Mouse (Mus musculus) limb, embryonic 11.5 days (tissue): Measurements from ENCODE around the gene Slc38a3. TPM values are rescaled to one million over a fixed set of nuclear protein-coding genes. Genes with fewer than 3 reads are reported as not detected.
A peak's percentile ranks its signal among the peaks of the same experiment; 100 is the strongest.

ENCODE experiments used
- ATAC-seq: fragments of 200-750 bp; cut with Nextera tagmentation; 2 replicates; pipeline ENCODE4 v1.8.0; 2017; ENCODE audit warnings: low read depth; ENCODE audit not compliant: insufficient number of reproducible peaks, low FRiP score, low TSS enrichment
- DNase-seq: peaks from one replicate; pipeline ENCODE4 v3.0.0-alpha.2; 2015; ENCODE audit warnings: low spot score
- H3K27ac ChIP-seq: fragments of 300-500 bp; sonication (generic); replicated peaks from 2 replicates; pipeline ENCODE4 v1.5.1; 2014; ENCODE audit warnings: low read depth, mild to moderate bottlenecking, low read length
- H3K27me3 ChIP-seq: fragments of 300-500 bp; sonication (generic); 2 replicates; pipeline ENCODE4 v1.6.1; 2014; ENCODE audit warnings: mild to moderate bottlenecking, low read length, mixed read lengths; ENCODE audit not compliant: control insufficient read depth, insufficient read depth
- H3K36me3 ChIP-seq: fragments of 300-500 bp; sonication (generic); 2 replicates; pipeline ENCODE4 v1.6.1; 2014; ENCODE audit warnings: mild to moderate bottlenecking, low read length, moderate library complexity, mixed read lengths; ENCODE audit not compliant: control insufficient read depth, insufficient read depth
- H3K4me1 ChIP-seq: fragments of 300-500 bp; sonication (generic); 2 replicates; pipeline ENCODE4 v1.6.1; 2014; ENCODE audit warnings: low read length, mixed read lengths; ENCODE audit not compliant: control insufficient read depth, insufficient read depth
- H3K4me2 ChIP-seq: fragments of 300-500 bp; sonication (generic); 2 replicates; pipeline ENCODE4 v1.6.1; 2014; ENCODE audit warnings: low read depth, mild to moderate bottlenecking, moderate library complexity; ENCODE audit not compliant: severe bottlenecking
- H3K4me3 ChIP-seq: fragments of 300-500 bp; sonication (generic); 2 replicates; pipeline ENCODE4 v1.5.1; 2014; ENCODE audit warnings: low read depth, low read length
- H3K9ac ChIP-seq: fragments of 300-500 bp; sonication (generic); 2 replicates; pipeline ENCODE4 v1.6.1; 2014; ENCODE audit warnings: mild to moderate bottlenecking, low read length
- H3K9me3 ChIP-seq: fragments of 300-500 bp; sonication (generic); 2 replicates; pipeline ENCODE4 v1.6.1; 2016; ENCODE audit warnings: low read length; ENCODE audit not compliant: control insufficient read depth
- WGBS: fragments of 180-500 bp; shearing (Covaris S2); extraction: QIAGEN DNeasy Blood & Tissue Kit; methylation state at CpG from one replicate; pipeline ENCODE4 v1.1.7; 2014; 5-methylcytosine and 5-hydroxymethylcytosine counted together
- polyA plus RNA-seq: library from polyadenylated mRNA; unstranded; fragments of >200 nt; fragmentation: Nextera tagmentation; extraction: Ambion mirVana; gene quantifications from 2 replicates; pipeline ENCODE4 v1.2.1, GENCODE M21; 2014

Slc38a3 gene
- polyA plus RNA-seq, 1 experiment from 2014 or later, result 3.4 TPM

DNA sequence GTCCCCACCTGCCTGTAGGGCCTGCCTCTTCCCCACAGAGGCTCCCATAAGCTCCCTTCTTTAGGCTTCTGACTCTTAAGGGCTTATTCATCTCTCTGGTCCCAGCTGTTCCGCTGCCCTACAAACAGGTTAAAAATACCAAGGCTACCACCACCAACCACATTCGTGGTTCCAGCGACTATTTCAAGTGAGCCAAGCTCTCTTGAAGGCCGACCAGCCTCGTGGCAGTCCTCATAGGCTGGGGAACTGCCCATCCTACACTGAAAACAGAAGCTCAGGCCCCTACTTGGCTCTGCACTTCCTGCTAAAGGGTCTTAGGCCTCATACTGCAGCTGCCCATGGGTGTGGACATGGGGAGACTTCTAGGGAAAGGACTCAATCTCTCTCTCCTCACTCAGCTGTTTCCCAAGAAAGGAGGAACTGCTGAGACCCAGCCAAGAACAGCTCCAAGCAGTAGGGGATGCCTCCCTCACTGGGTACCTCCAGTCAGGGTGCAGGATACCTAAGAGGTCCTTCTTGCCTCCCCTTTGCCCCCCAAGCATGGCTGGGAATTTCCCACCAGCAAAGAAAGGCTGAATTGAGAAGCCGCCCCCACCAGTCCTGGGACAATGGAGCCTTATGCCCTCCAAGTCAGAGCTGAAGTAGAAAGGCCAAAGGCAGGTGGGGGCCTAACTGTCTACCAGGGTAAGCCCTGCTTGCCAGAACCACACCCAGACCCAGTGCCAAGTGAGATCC is 57.7 kb downstream of the Slc38a3 start:
- Histone ChIP-seq H3K27ac (peak overlapping the region; percentile 84), H3K4me3 (no peak overlapping the region), H3K36me3 (peaks cover 17% of the 10 kb centered on the region), H3K9me3 (no peaks in the 10 kb centered on the region), H3K4me2 (peak overlapping the region; percentile 67; the same call in 1 of the 2 replicates), H3K4me1 (peaks cover 51% of the 10 kb centered on the region), H3K9ac (peak overlapping the region; percentile 60), H3K27me3 (no peaks in the 10 kb centered on the region)
- 77% methylated on average over 6 of the region's 6 CpGs for WGBS
- DNase-seq (no peak), ATAC-seq (peak; percentile 2; the same call in 1 of the 2 replicates)

- ATAC-seq (no peak), DNase-seq (no peak)
- WGBS, result 67% methylated on average over 4 of the region's 4 CpGs
Observed at GRCm38 (mm10) chr9:107609433-107609830, 59.9 kb downstream of the Slc38a3 start.

DNA sequence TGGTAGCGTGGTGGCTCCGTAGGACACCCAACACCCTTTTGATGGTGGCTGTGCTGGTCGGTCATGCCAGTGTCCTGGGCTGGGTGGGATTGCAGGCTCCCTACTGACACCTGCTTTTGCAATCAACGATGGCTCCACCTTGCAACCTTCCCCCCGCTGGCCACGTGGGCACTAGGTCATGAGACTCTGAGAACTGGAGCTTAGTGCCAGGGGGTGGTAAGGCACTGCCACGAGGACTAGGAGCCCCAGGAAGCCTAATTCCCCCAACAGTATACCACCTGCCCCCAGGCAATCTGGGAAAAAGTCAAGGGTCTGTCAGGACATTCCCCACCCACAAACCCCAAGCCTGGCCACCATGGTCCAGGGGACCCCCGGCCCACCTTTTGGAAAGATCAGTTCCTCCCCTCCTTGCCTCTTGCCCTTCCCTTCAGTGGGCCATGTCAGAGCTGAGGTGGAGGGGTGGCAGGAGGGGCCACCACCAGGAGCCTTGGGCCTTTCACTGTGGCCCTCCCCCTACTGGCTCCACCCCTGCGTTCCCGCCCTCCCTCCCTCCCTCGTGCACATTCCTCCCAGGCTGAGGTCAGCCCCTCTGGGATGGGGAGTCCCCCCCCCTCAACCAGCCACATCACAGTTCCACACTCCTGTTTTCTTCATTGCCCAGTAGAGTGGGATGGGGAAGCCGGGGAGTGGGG is 60.4 kb downstream of the Slc38a3 start, which contains the start of gene Sema3b:
TSS of gene Sema3b (minus strand) at position 489 of the 692 bp plus-strand sequence.
- DNase-seq (peak; percentile 50), ATAC-seq (no peak)
- WGBS, result 34% methylated on average over 12 of the region's 12 CpGs
- no peaks in the 10 kb centered on the region for H3K27me3 ChIP-seq
- H3K9ac ChIP-seq, result 0 out of 2 replicates have a peak within 1 kb of the TSS, but pooled peaks have one; percentile 22
- no peaks in the 10 kb centered on the region for H3K36me3 ChIP-seq
- H3K4me1 ChIP-seq, result peaks cover 78% of the 10 kb centered on the region
- peak within 1 kb of the TSS; percentile 22; the same call in 1 of the 2 replicates for H3K4me2 ChIP-seq
- H3K9me3 ChIP-seq, result no peaks in the 10 kb centered on the region
- peak within 1 kb of the TSS; percentile 56; the same call in 1 of the 2 replicates for H3K27ac ChIP-seq
- no peak within 1 kb of the TSS for H3K4me3 ChIP-seq

More at GRCm38 (mm10) chr9:107609433-107609830, 59.9 kb downstream of the Slc38a3 start:
- Histone ChIP-seq H3K4me3 (no peak overlapping the region), H3K4me2 (no peak overlapping the region), H3K27me3 (no peaks in the 10 kb centered on the region), H3K9me3 (no peaks in the 10 kb centered on the region), H3K4me1 (peaks cover 73% of the 10 kb centered on the region), H3K9ac (no peak overlapping the region), H3K27ac (peak overlapping the region; percentile 56; the same call in 1 of the 2 replicates), H3K36me3 (peaks cover 3% of the 10 kb centered on the region)

GRCm38 (mm10) chr9:107607653-107608245 is 61.6 kb downstream of the Slc38a3 start:
- no peak overlapping the region for H3K4me3 ChIP-seq
- peaks cover 74% of the 10 kb centered on the region for H3K4me1 ChIP-seq
- H3K27me3 ChIP-seq, result no peaks in the 10 kb centered on the region
- WGBS, result 50% methylated on average over 9 of the region's 9 CpGs
- H3K9me3 ChIP-seq, result no peaks in the 10 kb centered on the region
- H3K36me3 ChIP-seq, result no peaks in the 10 kb centered on the region
- DNase-seq, result no peak
- no peak for ATAC-seq
- H3K27ac ChIP-seq, result 0 out of 2 replicates have a peak overlapping the region, but pooled peaks have one; percentile 31
- 0 out of 2 replicates have a peak overlapping the region, but pooled peaks have one; percentile 1 for H3K4me2 ChIP-seq
- H3K9ac ChIP-seq, result no peak overlapping the region

DNA sequence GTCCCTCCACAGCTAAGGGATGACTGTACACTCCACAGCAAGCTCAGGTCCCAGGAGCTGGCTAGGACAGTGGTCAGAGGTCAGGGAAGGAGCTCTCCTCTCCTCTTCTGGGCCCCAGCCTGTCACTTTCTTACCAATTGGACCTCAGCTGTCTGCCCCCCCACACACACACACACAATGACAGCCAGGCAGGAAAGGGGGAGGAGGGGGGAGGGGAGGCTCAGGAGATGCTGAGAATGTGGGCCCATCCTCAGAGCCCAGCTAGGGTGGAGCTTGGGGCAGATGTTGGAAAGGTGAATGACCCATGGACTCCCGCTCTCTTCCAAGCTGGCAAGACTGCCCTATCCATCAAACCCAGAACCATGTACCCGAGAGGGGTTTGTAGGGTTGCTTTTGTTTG is 62.3 kb downstream of the Slc38a3 start:
- H3K27ac ChIP-seq, result peak overlapping the region; percentile 72
- peak overlapping the region; percentile 22 for H3K4me3 ChIP-seq

DNA sequence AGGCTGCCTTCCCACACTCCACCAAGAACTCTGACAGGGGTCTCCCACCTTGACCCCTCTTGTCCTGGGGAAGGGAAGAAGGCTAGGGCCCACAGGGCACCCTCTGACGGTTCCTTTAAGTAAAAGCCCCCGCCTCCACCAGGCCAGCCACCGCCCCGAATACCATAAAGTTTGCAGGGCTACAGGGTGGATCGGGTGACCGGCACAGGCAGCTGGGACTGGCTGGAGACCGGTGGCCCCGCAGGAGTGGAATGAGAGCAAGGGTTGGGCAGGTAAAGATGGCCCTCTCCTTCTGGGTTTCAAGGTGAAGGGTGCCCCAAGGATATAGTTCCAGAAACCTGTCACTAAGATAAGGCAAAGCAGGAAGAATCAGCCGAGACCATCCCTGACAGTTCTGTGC is 62.7 kb downstream of the Slc38a3 start:
- peak overlapping the region; percentile 22 for H3K4me3 ChIP-seq
- ATAC-seq, result no peak
- 4% methylated on average over 9 of the region's 9 CpGs for WGBS
- H3K27me3 ChIP-seq, result no peaks in the 10 kb centered on the region
- no peaks in the 10 kb centered on the region for H3K36me3 ChIP-seq
- peak; percentile 63 for DNase-seq
- peak overlapping the region; percentile 72 for H3K27ac ChIP-seq
- peak overlapping the region; percentile 26 for H3K4me2 ChIP-seq
- no peaks in the 10 kb centered on the region for H3K9me3 ChIP-seq
- H3K4me1 ChIP-seq, result peaks cover 69% of the 10 kb centered on the region
- H3K9ac ChIP-seq, result peak overlapping the region; percentile 27; the same call in 1 of the 2 replicates

More for the DNA sequence above, 62.3 kb downstream of the Slc38a3 start:
- Histone ChIP-seq H3K4me2 (peak overlapping the region; percentile 26), H3K36me3 (no peaks in the 10 kb centered on the region), H3K9me3 (no peaks in the 10 kb centered on the region), H3K27me3 (no peaks in the 10 kb centered on the region), H3K4me1 (peaks cover 74% of the 10 kb centered on the region), H3K9ac (peak overlapping the region; percentile 27; the same call in 1 of the 2 replicates)
- DNase-seq (no peak), ATAC-seq (no peak)
- 71% methylated on average over 2 of the region's 2 CpGs for WGBS

GRCm38 (mm10) chr9:107605041-107605661 is 64.2 kb downstream of the Slc38a3 start:
- no peak overlapping the region for H3K4me3 ChIP-seq
- ATAC-seq, result no peak

More at GRCm38 (mm10) chr9:107605041-107605661, 64.2 kb downstream of the Slc38a3 start:
- DNase-seq, result no peak
- Histone ChIP-seq H3K9me3 (no peaks in the 10 kb centered on the region), H3K36me3 (no peaks in the 10 kb centered on the region), H3K9ac (peak overlapping the region; percentile 49), H3K27ac (no peak overlapping the region; the same call in 1 of the 2 replicates), H3K4me2 (peak overlapping the region; percentile 34; the same call in 1 of the 2 replicates), H3K27me3 (no peaks in the 10 kb centered on the region), H3K4me1 (peaks cover 65% of the 10 kb centered on the region)
- WGBS, result 31% methylated on average over 22 of the region's 23 CpGs
